Mouse (Mus musculus) myocyte (in vitro differentiated cells): Measurements from ENCODE around the gene Habp2.
A peak's percentile ranks its signal among the peaks of the same experiment; 100 is the strongest.

Experiments used
- CEBPB ChIP-seq: IDR thresholded peaks from 2 replicates; pipeline ENCODE4 v1.6.1; 2011; ENCODE audit warnings: mild to moderate bottlenecking, moderate library complexity; ENCODE audit not compliant: poor library complexity, insufficient read depth, severe bottlenecking
- E2F4 ChIP-seq: IDR thresholded peaks from one replicate; pipeline ENCODE4 v1.6.1; 2011; ENCODE audit warnings: mild to moderate bottlenecking, control low read depth, moderate library complexity; ENCODE audit not compliant: insufficient read depth
- MAX ChIP-seq: IDR thresholded peaks from one replicate; pipeline ENCODE4 v1.6.1; 2011; ENCODE audit warnings: low read depth, mild to moderate bottlenecking, control low read depth
- MYOD1 ChIP-seq, 3 experiments: IDR thresholded peaks; one replicate each; pipeline ENCODE4 v1.6.1; 2011; ENCODE audit warnings: control low read depth in 2 of 3, low read depth in 2 of 3, mild to moderate bottlenecking in 2 of 3, moderate library complexity in 1 of 3; ENCODE audit not compliant: insufficient read length in 2 of 3, control insufficient read depth in 1 of 3
- MYOG ChIP-seq, 3 experiments: IDR thresholded peaks; one replicate each; pipeline ENCODE4 v1.6.1; 2011; ENCODE audit warnings: control low read depth in 2 of 3, low read depth in 2 of 3, mild to moderate bottlenecking in 2 of 3; ENCODE audit not compliant: insufficient read length in 2 of 3, control insufficient read depth in 1 of 3, insufficient read depth in 1 of 3
- POLR2A ChIP-seq: IDR thresholded peaks from one replicate; pipeline ENCODE4 v1.6.1; 2011; ENCODE audit warnings: low read depth, mild to moderate bottlenecking, control low read depth, moderate library complexity; ENCODE audit not compliant: insufficient read length
- POLR2AphosphoS2 ChIP-seq: IDR thresholded peaks from one replicate; pipeline ENCODE4 v1.6.1; 2011; ENCODE audit warnings: low read depth, control low read depth; ENCODE audit not compliant: insufficient read length
- SRF ChIP-seq: IDR thresholded peaks from one replicate; pipeline ENCODE4 v1.6.1; 2011; ENCODE audit warnings: low read depth; ENCODE audit not compliant: control insufficient read depth, insufficient read length
- TCF12 ChIP-seq: IDR thresholded peaks from one replicate; pipeline ENCODE4 v1.6.1; 2011; ENCODE audit warnings: mild to moderate bottlenecking, control low read depth; ENCODE audit not compliant: poor library complexity, insufficient read depth, severe bottlenecking
- TCF3 ChIP-seq: IDR thresholded peaks from one replicate; pipeline ENCODE4 v1.6.1; 2011; ENCODE audit warnings: low read depth, control low read depth; ENCODE audit not compliant: insufficient read length
- USF1 ChIP-seq: IDR thresholded peaks from one replicate; pipeline ENCODE4 v1.6.1; 2011; ENCODE audit warnings: low read depth, mild to moderate bottlenecking, control low read depth, moderate library complexity

- no peak for TF ChIP-seq SRF
- no peak for TF ChIP-seq POLR2A
- no peak for TF ChIP-seq POLR2AphosphoS2
- peak in 1 of 3 experiments; percentile 11 for TF ChIP-seq MYOD1 (IDR thresholded peaks at IDR 0.05; ENCODE audit: control insufficient read depth in 1 of 3, insufficient read length in 2 of 3, low read depth in 2 of 3)
- TF ChIP-seq MYOG (IDR thresholded peaks at IDR 0.05; ENCODE audit: control insufficient read depth in 1 of 3, insufficient read depth in 1 of 3, insufficient read length in 2 of 3, low read depth in 2 of 3), result peak in 1 of 3 experiments; percentile 18
- TF ChIP-seq MAX, result no peak
- TF ChIP-seq CEBPB, result 0 out of 2 replicates have a peak, but pooled peaks have one; percentile 14
- TF ChIP-seq TCF12, result no peak
- TF ChIP-seq USF1, result no peak
- no peak for TF ChIP-seq E2F4
- no peak for TF ChIP-seq TCF3
Measured at GRCm38 (mm10) chr19:56353689-56354088, 66.8 kb downstream of the Habp2 start.
